Mouse (Mus musculus): ENCODE measurements around the gene P2ry13.

DNA sequence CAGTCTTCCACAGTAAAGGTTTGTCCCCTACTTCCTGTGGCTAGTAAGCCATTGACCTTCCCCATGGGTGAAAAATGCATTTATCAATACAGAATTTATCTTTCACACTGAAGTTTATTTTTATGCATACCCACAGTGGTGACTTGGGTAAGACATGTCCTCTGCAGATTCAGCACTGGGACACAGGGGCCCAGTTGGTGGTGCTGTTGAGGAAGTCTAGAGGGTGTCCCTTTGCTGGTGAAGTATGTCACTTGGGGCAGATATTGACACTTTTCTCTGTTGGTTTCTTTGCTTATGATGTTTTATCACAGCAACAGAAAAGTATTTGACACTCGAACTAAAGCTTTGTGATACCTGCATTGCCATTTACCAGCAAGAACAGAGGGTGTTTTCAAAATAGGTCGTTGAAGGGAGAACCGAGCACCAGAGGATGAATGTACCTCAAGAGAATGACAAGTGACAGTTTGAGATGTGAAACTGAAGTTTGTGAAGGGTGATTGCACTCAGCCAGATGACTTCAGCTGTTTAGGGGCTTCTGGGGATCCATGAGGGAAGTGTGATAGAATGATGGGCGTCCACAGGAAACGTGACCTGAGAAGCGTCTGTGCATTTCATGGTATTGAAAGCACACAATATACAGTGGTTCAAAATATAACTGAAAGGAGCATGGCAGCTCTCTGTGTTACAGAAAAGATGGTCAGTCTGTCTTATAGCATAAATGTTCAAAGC lies 36.1 kb downstream of the P2ry13 start:
- TF ChIP-seq CTCF (IDR thresholded peaks at IDR 0.05; ENCODE audit: borderline replicate concordance, extremely low read depth, insufficient read depth, insufficient read length), result no peak
- no peak for TF ChIP-seq POLR2A (IDR thresholded peaks at IDR 0.05; ENCODE audit: borderline replicate concordance, extremely low read depth, insufficient read depth, insufficient read length, poor library complexity, severe bottlenecking)

All from brain, embryonic 14.5 days (tissue).